Mouse (Mus musculus) regulatory T cell (primary cell): Measurements from ENCODE around the gene Ddx28.

Source experiments
- in situ Hi-C: fragments of 300-600 bp; cut with MboI, MseI; formaldehyde crosslinking; loops from one replicate; pipeline ENCODE4 v1.15.1; 2025; ENCODE audit warnings: high pct_unique_total_duplicates

The Ddx28 gene

GRCm38 (mm10) chr8:106011643-106011986 is at the start of gene Ddx28:
Gene Ddx28, minus strand, starts transcription at chr8:106011882.
- in situ Hi-C loops, result no loop called here

- in situ Hi-C loops, result loop anchor here (25.0 kb wide), 1 partner anchor 1423 kb away; the partner anchor contains the start of genes Ciao2b and Rrad
These were observed 48.8 kb upstream of the Ddx28 start for GRCm38 (mm10) chr8:106060521-106060920.

GRCm38 (mm10) chr8:106059613-106060371 is 48.1 kb upstream of the Ddx28 start:
- in situ Hi-C loops, result loop anchor here (25.0 kb wide), 1 partner anchor 1422 kb away; the partner anchor contains the start of genes Ciao2b and Rrad

DNA sequence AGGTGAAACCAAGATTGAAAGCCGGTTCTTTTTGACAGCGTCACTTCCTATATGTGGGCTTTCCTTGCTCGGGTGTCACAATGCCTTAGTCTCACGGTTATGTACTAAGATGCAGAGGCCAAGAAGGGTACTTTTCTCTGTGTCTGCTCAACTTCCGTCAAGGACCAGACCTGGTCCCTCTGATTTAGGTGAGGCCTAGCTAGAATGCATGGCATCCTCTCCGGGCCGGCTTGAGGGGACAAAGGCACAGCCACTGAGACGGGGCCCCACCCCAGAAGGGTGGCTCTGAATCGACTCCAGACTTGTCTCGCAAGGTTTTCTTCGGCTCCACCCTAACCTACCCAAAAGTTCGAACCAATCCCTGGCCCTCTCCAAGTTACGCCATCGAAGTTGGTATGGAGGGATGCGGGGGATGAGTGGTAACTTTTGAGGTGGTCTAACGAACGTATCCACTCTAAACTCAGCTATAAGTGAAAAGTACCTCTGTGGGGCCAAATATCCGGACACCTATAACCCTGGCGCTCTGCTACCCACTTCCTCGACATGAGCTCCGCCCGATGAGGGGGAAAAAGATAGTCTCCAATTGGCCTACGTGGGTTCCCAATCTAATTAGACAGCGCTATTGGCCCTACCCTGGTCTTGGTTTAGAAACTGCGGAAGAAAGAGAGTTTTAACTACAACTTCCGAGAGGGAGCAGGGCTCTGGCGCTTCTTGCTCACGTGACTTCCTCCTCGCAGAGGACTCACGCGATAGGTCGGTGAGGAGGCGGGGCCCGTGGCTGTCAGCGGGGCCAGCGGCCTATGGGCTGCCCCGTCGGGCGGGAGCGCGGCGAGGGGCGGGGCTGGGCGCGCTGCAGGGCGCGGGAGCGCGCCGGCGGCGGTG is 47.3 kb upstream of the Ddx28 start, which contains the start of gene Nfatc3:
Gene Nfatc3, plus strand, starts transcription at position 110 of the 882 bp plus-strand sequence.
- in situ Hi-C loops, result loop anchor here (25.0 kb wide), 1 partner anchor 1422 kb away; the partner anchor contains the start of genes Ciao2b and Rrad

- in situ Hi-C loops, result loop anchor here (25.0 kb wide), 1 partner anchor 1419 kb away; the partner anchor contains the start of genes Ciao2b and Rrad
These were observed 44.8 kb upstream of the Ddx28 start for GRCm38 (mm10) chr8:106056455-106056982.

- in situ Hi-C loops, result loop anchor here (25.0 kb wide), 1 partner anchor 1418 kb away; the partner anchor contains the start of genes Ciao2b and Rrad
These were observed 43.4 kb upstream of the Ddx28 start for GRCm38 (mm10) chr8:106055038-106055437.

DNA sequence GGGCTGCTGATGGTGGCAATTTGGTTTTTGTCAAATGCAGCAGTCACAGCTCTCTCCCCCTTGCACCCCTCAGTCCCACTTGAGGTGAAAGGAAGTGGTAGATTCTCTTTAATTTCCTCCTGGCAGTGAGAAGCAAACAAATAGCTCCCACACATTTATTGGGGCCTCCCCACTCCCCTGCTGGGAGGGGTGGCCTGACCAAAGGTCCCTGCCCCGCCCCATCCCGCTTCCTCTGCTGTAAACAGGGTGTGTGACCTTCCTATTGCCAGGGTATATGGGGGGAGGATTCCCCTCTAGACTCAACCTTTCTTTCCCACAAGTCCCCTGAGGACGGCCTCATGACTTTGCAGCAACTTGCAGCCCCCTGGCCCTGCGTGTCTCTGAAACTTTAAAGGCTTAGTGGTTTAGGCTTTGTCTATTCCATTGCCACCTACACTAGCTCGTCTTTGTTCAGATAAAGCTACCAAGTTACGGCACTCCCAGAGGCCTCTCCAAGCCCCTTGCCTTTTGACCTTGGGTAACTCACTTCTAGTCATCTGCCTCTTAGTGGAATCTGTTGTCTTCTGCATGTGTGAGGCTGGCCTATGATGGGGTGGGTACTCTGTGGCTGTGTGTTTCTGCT is 42.6 kb upstream of the Ddx28 start:
- in situ Hi-C loops, result loop anchor here (25.0 kb wide), 1 partner anchor 1417 kb away; the partner anchor contains the start of genes Ciao2b and Rrad

DNA sequence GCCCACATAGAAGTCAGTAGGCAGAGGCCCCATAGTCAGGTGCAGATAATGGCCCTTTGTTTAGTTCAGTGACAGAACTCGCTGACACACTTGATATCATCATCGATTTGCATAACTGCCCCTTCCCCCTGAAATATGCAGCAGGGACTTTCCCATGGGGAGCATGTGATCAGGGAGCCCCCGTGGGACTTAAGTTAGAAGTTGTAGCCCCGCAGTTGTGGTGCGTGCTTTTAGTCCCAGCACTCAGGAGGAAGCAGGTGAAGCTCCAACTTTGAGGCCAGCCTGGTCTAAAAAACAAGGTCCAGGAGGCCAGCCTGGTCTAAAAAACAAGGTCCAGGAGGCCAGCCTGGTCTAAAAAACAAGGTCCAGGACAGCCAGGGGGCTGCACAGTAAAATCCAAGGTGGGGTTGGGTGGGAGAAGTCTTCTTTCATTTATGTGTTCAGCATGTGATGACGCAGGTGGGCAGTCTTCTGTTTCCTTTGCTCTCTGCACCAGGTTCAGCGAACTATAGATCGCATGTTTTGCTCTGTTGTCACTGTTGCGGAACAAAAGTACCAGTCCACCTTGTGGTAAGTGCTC is 40.9 kb upstream of the Ddx28 start:
- in situ Hi-C loops, result loop anchor here (25.0 kb wide), 1 partner anchor 1415 kb away; the partner anchor contains the start of genes Ciao2b and Rrad

GRCm38 (mm10) chr8:106051068-106051467 is 39.4 kb upstream of the Ddx28 start:
- in situ Hi-C loops, result loop anchor here (25.0 kb wide), 1 partner anchor 1414 kb away; the partner anchor contains the start of genes Ciao2b and Rrad

DNA sequence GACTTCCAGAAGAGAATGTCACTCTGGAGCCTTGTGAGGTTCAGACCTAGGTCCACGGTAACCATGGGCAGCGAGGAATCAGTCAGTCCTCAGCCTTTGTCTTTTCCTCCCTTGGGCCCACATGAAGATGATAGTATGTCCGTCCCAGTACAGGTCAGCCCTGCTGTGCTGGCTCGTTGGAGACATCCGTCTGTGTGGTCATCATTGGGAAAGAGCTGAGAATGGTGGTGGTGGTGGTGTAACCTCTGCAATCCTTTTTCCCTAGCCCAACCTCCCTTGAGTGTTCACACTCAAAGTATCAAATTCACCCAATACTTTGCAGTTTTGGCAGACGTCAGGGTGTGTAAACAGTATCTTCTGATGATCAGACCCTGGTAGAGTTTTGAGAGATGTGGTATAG is 38.2 kb upstream of the Ddx28 start:
- in situ Hi-C loops, result loop anchor here (25.0 kb wide), 1 partner anchor 1413 kb away; the partner anchor contains the start of genes Ciao2b and Rrad

- in situ Hi-C loops, result no loop called here
These were observed 36.4 kb upstream of the Ddx28 start for GRCm38 (mm10) chr8:106047854-106048630.

DNA sequence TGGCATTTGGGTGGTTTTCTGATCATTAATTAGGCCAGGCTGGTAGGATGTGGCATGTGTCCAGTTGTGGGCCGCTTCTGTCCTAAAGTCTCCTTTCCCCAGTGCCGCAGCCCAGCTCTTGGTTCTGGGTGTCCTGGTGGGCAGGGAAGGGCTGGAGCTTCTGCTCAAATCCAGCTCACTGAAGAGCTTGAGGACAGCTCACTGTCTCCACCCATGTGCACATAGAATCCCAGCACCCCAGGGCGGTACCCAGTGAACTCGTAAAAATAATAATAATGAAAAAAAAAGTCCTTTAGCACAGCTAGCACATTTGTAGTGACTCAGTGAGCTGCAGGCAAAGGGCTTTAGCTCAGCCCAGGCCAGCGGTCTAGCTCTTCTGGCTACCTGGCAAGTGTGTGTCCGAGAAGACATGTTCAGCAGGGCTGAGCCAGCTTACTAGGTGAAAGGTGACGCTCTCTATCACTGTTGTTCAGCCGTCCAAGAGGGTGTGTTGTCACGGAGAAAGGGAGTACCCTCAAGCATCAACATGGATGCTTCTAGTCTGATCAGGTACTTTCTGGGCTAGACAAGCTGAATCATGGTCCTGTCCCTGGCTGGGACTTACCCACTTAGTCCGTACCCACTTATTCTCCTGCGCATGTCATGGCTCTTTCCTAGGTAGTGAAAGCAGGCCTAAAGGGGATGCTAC is 35.3 kb upstream of the Ddx28 start:
- in situ Hi-C loops, result no loop called here

- in situ Hi-C loops, result no loop called here
These were observed 32.5 kb upstream of the Ddx28 start for GRCm38 (mm10) chr8:106044151-106044550.

DNA sequence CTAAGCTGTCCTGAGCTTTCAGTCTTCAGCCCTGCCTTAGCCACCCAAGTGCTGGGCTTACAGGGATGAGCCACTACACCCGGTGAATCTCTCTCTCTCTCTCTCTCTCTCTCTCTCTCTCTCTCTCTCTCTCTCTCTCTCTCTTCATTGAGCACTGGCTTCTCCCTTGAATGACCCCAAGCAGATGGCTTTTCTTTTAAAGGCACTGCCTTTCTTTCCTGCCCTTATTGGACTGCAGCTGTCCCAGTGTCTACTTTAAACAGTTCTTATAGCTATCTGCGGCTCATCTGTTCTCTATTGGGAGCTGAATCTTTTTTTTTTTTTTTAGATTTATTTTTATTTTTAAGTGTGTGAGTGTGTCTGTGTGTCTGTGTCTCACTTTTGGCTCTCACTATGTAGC is 31.4 kb upstream of the Ddx28 start:
- in situ Hi-C loops, result no loop called here

DNA sequence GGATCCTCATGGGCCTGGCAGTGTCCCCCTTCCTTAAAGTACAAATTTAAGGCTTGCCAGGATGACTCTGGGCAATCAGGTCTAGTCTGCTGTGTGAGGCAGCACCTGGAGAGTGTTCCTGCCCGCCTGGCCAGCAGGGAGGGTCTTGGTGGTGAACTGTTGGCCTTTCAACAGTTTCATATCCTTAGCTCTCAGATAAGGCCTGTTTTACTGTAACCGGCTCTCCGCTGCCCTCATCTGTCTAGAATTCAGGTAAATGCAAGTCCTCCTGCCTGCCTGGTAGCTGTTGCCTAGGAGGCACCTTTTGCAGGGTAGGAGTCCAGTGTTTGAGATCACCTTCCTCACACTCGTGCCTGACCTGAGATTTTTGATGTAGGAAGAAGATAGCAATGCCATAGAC is 28.5 kb upstream of the Ddx28 start:
- in situ Hi-C loops, result no loop called here

GRCm38 (mm10) chr8:106039605-106040004 is 27.9 kb upstream of the Ddx28 start:
- in situ Hi-C loops, result no loop called here

DNA sequence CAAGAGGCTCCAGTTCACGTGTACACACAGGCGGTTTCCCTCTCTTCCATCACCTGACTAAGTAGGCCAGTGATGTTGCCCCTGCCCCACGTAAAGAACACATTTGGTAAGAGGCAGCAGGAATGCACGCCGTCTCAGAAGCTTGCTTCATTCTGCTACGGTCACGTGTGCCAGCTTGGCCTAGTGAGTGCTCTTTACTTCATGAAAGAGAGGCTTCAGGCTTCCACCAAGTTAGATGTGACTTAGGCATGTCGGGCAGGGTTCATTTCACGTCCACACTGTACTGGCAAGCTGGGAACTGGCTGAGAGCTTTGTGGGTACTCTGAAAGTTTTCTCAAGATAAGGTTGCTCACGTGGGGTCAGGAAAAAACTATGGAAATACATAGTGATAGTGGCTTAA is 27.0 kb upstream of the Ddx28 start:
- in situ Hi-C loops, result no loop called here

DNA sequence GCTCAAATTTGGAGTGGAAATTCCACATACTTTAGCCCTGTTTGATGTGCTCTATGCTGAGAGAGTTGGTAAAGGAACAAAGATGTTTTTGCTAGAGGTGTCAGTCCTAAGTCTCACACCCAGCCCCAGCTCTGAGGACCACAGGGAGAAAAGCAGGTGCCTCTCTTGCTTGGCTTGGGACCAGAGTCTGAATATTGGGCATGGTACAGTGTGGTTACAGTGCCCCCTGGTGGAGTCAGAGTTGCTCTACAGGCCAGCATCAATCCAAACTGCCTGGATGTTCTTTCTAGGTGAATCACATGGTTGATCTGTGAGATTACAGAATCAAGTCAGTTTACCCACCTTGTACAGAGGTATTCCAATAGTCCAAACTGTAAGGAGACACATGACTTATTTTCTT is 10.8 kb upstream of the Ddx28 start:
- in situ Hi-C loops, result loop anchor here (5.0 kb wide), 1 partner anchor 35 kb away; no protein-coding TSS in a partner anchor

GRCm38 (mm10) chr8:106018039-106018438 is 6.4 kb upstream of the Ddx28 start:
- in situ Hi-C loops, result no loop called here
